Mouse (Mus musculus) cerebellum, adult 18-20 months (tissue): ENCODE data around the gene Mrpl36.

Experiments
- DNase-seq, 2 experiments: peaks; one replicate each; pipeline ENCODE4 v3.0.0; 2021

Mrpl36 gene

GRCm38 (mm10) chr13:73327827-73328698 lies at the start of gene Mrpl36, which contains the start of gene Ndufs6:
Mrpl36 (plus strand) TSS chr13:73328513.
Ndufs6 (minus strand) TSS chr13:73328542.
- DNase-seq: peak; percentile 90 to 94

DNA sequence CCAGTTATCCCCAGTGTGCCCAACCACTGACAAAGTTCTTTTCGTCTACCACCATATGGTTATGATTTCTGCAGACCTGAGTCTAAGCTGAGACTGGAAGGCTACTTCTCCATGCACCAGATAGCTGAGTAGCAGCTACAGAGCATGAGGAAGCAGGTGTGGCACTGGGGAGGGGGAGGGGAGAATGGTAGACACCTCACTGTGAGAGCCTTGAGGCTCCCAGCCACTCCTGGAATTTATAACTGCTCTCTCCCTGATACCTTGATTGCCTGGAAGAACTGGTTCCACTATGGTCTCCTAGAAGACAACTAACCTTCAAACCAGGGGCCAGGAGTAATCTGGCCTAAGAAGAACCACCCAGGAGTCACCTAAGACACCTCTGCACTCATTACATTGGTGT lies 49.1 kb upstream of the Mrpl36 start:
- no peak for DNase-seq

DNA sequence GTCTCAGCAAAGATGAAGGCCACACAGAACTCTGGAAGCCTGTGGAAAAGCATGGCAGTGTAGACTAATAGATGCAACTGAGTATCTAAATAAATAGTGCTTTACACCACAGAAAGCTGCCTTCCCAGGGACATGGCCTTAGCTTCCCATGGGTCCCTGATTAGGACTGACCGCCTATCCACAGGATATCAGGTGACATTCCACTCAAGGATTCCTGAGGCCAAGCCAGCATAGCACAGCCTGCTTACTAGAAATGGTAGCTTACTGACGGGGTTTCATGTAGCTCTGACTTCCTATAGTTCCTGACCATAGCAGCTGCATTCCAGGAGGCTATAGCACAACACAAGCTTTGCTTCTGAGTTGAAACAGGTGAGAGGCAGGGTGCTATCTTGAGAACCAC lies 45.9 kb upstream of the Mrpl36 start:
- no peak for DNase-seq

GRCm38 (mm10) chr13:73283534-73283933 lies 44.8 kb upstream of the Mrpl36 start:
- DNase-seq: no peak

GRCm38 (mm10) chr13:73290206-73290605 lies 38.1 kb upstream of the Mrpl36 start:
- DNase-seq: no peak

DNA sequence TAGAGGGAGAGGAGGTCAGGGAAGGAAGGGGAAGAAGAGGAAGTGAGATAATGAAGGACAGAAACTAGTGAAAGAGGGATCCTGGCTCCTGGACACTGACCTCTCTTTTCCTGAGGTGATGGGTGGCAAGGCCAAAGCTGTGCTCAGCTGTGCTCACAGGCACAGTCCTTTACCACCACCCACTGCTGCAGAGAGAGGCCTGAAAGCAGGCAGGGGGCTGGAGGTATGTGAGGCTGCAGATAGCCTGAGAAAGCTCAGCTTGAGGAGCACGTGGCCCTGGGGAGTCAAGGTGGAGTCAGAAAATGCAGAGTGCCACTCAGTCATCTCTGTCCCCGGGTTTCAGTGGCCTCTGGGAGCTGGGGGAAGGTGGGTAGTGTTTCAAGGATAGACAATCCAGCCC lies 37.2 kb upstream of the Mrpl36 start:
- no peak for DNase-seq

DNA sequence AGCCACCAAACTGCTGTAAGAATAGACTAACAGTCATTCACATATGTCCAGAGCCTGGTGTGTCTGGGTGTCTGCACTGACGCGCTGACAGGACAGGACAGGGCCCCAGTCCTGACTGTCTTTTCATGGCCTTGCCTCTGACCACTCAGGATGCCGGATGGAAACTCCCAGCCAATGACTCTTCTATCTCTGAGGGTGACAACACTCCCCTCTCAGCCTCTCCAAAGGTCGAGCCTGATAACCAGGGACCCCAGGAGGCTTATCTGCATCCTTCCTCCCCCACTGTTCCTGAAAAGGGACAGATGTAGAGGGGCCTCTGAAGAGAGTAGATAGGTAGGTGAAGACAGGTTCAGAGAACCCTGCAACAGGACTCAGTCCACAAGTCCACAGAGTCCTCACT lies 29.6 kb upstream of the Mrpl36 start:
- no peak for DNase-seq

- DNase-seq: no peak
Measured at GRCm38 (mm10) chr13:73299322-73299721, 29.0 kb upstream of the Mrpl36 start.

DNA sequence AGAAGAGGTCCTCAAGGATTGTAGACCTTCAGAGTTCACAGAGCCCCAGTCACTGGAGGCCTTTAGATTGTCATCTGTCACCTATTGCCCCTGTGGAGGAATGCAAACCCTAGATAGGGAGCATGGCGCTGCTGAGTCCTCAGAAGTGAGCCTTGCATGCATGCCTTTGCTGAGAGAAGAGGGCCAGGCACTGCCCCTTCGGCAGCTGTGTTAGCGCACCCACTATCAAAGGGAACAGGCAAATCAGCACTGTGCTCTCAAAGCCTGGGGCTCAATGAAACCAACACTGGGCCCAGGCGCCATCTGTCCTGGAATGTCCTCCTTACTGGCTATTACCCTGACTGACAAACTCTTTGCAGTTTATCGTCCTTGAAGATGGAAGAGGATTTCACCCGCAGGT lies 23.6 kb upstream of the Mrpl36 start:
- DNase-seq: no peak

DNA sequence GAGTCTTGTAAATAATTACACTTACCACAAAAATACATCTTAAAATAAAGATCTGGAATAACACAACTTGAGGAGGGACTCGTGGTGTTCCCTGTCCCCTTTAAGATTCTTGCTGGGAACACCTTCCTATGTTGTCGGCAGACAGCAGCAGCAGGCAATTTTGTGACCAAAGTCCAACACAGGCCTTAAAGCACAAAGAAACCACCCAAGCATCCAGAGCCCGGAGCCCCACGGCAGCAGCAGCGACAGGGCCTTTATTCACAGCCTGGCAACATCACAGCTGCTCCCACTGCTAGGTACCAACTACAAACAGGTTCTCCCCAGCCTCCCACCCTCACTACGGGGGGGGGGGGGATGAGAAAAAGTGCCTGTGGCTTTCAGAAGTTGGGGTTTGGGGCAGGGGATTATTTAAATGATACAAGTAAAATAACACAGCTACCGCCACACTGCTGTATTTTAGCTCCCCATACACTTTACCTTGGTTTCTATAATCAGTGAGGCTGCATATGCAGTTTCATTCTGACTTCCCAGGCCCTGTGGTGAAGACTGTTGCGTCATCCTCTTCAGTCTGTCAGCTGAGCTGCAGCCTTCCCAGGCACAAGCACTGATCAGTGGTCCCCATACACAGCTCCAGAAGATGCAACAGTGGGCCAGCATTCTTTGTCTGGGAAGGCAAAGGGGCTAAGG lies 22.8 kb upstream of the Mrpl36 start:
- no peak for DNase-seq

DNA sequence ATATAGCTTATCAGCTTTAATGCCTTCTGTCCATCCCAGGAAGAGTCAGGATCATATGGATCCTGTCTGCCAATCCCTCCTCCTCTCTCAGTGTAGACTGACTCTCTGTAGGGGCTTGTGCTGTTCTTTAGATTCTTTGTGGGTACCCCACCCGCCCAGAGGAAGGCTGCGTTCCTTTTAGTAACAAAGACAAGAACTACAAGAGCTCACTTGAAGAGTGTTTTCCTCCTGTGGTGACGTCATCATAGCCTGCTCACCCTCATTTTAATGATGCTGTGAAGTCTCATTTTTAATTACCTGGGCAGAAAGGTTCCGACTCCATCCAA lies 22.3 kb upstream of the Mrpl36 start:
- DNase-seq: no peak

DNA sequence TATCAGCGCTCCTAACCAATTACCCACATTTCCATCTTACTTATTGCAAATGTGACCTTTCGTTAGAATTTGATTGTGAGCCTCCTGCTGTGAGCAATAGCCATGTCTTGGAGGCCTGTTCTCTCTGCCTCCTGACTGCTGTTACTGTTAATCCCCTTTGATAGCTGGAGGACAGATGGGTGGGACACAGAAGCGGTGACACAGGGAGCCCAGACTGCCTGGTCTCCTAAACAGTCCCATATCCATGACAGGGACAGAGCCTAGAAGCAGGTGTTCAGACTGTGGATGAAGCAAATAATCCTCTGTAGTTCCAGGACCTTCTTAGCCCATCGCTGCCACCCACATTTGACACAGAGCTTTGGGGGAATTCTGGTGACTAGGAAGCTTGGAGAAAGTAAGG lies 21.9 kb upstream of the Mrpl36 start:
- DNase-seq: no peak

GRCm38 (mm10) chr13:73310183-73310929 lies 18.0 kb upstream of the Mrpl36 start:
- peak; percentile 19 to 26 for DNase-seq

DNA sequence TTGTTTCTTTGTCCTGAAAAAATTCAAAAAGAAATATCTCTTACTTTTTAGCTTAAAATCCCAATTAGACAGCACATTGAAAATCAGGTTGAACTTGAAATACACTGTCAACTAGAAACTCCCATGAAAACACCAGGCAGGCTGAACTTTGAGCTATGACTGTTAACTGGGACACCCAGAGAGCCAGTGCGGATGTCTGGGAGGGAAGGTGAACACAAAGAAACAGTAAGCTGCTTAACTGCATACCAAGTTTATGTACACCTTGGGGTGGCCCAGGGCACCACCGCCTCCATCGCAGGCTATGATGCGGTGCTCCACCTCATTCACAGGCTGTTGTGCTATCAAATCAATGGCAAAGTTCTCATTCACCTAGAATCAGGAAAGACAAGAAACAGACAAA lies 8.3 kb upstream of the Mrpl36 start:
- DNase-seq: no peak

DNA sequence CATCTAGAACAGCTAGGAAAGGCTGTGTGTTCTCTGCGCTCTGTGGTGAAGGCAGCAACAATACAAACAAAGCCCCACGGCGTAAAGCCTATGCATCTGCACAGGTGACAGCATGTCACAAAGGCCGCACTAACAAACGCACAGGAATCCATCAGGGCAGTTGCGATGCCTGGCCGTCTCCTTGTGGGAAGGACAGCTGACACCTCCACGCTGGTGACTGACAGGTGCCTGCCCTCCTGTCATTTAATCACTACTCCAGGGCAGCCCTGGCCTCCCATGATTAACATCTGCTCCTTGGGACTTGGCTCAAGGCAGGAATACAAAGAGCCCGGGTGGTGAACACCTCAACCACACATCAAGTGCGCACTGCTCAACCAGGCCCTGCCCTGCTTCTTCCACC lies 5.7 kb upstream of the Mrpl36 start:
- no peak for DNase-seq

DNA sequence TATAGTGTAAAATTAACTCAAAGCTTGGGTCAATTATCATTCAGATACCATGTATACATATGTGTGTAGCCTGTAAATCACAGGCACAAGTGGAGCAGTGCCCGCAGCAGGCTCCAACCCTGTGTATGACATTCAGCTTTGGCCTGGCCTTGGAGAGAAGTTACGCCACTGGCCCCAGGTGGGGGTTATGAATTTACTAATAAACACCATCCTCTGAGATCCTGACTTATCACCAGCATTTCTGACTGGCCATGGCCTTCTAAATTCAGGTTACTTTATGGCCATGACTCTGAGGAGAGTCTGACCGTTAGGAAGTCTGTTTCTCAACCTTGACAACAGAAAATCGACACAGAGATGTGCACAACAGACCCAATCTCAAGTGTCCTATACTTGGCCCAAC lies 4.9 kb upstream of the Mrpl36 start:
- DNase-seq: no peak

DNA sequence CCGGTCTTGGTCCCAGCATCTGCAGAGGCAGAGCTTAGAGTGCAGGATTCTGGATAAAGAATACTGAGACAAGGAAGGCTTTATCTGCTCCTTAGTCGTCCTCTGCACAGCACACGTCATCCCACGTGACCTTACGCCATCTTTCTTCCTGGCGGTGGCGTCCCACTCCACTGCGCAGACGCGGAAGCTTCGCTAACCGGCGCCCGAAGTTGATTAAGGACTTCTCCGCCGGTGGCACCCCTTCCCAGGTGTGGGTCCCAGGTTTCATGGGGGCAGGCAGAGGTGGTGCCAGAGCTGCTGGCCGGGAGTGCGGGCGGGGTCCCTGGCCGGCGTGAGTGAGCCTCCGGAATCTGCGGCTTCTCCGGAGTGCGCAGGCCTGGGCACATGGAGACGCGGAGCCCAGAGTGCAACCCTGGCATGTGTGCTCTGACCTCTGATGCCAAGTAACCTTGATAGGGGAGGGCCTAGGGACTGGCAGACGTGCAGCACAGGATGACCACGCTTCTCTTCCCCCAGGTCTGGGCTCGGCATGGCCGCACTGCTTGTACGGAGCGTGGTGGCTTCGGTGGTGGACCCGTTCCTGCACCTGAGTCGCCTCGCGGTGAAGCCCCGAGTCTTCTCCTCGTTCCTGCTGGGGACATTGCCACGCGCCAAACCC lies 2.7 kb downstream of the Mrpl36 start:
- DNase-seq: peak; percentile 89 to 91

GRCm38 (mm10) chr13:73331736-73332135 lies 3.4 kb downstream of the Mrpl36 start:
- DNase-seq: no peak

DNA sequence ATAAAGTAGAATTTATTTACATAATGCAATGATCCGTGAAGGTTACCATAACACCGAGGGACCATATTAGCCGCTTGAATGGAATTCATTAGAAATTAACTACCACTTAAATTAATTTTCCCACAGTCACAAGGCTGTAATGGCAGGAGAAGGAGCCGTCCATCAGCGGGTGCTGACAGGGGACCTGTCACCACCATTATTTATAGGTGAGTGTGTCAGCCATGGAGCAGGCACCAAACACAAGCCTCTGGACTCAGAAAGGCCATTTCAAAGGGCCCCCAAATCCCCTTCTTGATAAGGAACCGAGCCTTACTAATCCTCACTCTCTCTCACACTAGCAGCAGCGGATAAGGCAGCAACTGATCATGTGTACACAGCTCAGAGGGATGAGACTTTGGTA lies 8.4 kb downstream of the Mrpl36 start:
- no peak for DNase-seq

DNA sequence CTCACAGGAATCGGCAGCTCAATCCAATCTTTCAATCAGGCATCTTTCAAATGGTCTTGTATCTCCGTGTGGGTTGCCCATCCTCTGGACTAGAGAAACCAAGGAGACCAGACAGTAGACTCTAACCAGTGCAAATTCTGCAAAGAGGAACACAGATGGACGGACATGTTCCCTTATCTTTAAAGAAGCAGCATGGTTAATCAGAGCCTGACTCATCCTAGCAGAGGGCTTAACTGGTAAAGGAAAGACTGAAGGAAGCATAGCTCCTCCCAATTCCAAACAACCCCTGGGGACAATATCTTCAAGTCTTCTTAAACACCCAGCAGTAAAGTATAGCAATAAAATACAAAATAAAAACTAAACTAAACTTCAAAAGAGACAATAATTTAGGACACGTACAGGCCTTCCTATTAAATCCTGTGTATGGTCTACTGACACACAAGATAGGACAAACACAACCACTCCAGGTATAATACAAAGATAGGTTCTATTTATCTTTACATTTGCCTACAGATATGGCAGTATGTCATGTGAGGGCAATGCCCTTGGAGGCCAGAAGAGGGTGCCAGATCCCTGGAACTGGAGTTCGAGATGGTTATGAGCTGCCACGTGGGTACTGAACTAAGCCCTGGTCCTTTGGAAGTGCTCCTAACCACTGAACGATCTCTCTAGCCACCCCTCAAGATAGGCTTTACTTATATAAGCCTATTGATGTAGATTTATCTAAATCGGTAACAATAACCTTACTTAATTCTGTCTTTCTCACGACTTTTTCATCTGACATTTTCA lies 17.0 kb downstream of the Mrpl36 start:
- no peak for DNase-seq

GRCm38 (mm10) chr13:73346131-73346530 lies 17.8 kb downstream of the Mrpl36 start:
- DNase-seq: no peak

- no peak for DNase-seq
Measured at GRCm38 (mm10) chr13:73346743-73347142, 18.4 kb downstream of the Mrpl36 start.
